In the genomic region with DNA sequence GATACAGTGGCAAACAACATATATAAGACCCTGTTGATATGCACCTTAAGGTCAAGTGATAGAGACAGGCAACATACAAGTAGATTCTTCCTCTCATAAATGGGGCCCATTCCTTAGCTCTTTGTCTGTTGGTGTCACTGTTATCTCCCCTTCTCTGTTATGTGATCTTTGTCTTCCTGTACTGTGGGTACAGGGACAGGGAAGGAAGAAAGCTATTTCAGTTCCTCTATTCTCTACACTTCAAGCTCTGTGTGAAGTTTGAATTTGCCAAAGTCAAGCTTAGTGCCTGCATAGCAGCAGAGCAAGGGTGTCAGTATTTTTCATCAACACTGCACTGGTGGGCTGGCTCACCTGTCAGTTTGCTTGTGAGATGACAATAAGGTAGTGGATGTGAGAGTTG, we compare ENCODE assay signal across 1 mouse cellular context.
TF ChIP-seq lines count a peak whose summit lies in the region.

No protein-coding gene starts in this region.

TF ChIP-seq in CH12.LX, 34 proteins besides CTCF, POLR2A, EP300 and RAD21 (continued from another document):
- TF ChIP-seq RCOR1 (conservative IDR thresholded peaks at IDR 0.05; ENCODE audit: low read depth, low read length): no peak
- TF ChIP-seq E2F4 (IDR thresholded peaks at IDR 0.05; ENCODE audit: insufficient replicate concordance, low read depth, low read length): no peak
- no peak for TF ChIP-seq POLR2AphosphoS2 (IDR thresholded peaks at IDR 0.05; ENCODE audit: low read depth, low read length)
- no peak for TF ChIP-seq PAX5 (IDR thresholded peaks at IDR 0.05; ENCODE audit: low read length)
- TF ChIP-seq KAT2A (IDR thresholded peaks at IDR 0.05; ENCODE audit: insufficient replicate concordance, low read length): no peak
TF ChIP-seq in CH12.LX: peak in this region for 0.
